Mouse (Mus musculus): ENCODE data around the gene Slc16a11. TPM values are rescaled to one million over a fixed set of nuclear protein-coding genes. Genes with fewer than 3 reads are reported as not detected.
A peak's percentile ranks its signal among the peaks of the same experiment; 100 is the strongest.

Gene Slc16a11
- total RNA-seq, 4 experiments from 2014 or later, result 0.38 to 2.8 (median 0.68) TPM

- no peak for DNase-seq (ENCODE audit: low spot score)
Observed at GRCm38 (mm10) chr11:70225798-70226601, 13.4 kb downstream of the Slc16a11 start.

GRCm38 (mm10) chr11:70226602-70226890 is 14.0 kb downstream of the Slc16a11 start:
- no peak for DNase-seq (ENCODE audit: low spot score)

DNA sequence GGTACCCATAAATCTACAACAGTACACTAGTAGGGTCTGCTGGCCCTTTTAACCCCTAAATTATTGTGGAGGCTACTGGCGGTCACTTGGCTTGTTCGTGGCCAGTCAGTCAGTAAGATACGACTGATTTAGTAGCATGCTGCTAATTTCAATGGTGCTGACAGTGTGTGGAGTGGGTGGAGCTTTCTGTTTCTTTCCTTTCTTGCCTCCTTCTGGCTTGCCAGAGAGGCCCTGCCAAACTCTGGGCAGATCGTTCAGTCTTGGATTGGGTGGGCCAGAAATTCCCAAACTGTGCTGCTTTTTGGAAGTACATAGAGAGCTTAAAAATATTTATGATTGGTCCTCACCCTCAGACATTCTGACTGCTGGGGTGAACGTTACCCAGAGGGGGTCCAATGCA is 14.6 kb downstream of the Slc16a11 start:
- DNase-seq (ENCODE audit: low spot score), result no peak

DNA sequence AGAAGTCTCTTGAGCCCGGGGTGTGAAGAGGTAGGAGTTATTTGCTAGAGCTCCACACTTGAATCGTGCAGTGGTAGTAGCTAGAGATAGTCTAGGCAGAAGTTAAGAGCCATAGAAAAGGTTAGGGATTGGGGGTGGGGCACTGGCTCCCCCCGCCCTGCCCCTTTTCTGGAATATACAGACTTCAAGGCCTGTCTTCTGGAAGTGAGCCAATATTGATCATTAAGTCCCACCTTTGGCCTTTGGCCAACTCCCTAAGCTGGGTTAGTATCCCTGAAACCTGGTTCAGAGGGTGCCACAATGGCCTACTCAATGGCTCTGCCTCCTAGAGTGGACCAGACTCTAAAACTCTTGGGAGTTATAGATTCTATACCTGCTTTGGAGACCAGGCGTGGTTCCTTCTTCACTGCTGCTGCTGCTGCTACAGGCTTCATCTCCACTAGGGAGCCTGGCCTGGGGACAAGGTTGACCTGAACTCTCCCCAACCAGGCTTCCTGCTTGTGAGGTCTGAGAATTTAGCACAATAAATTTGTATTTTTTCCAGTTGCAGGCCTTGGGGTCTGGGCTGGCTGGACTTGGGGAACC is 15.2 kb downstream of the Slc16a11 start:
- DNase-seq (ENCODE audit: low spot score), result no peak

DNA sequence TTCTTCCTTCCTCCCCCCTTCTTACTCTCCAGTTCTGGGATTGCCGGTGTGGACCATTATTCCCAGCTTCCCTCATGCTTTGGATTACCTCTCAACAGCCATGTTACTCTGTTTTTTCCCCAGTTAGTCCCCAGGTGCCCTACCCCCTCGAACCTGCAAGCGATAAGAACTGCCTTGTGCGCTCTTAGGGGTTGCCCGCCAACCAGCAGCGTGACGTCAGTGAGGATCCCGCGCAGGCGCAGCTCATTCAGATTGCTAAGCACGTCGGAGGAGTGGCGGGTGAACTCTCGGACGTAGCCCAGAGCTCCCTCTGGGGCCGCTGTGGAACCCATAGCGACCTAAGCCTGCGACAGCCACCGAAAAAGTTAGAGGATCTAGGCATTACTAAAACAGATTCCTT is 16.3 kb downstream of the Slc16a11 start:
- DNase-seq (ENCODE audit: low spot score), result peak; percentile 87

DNA sequence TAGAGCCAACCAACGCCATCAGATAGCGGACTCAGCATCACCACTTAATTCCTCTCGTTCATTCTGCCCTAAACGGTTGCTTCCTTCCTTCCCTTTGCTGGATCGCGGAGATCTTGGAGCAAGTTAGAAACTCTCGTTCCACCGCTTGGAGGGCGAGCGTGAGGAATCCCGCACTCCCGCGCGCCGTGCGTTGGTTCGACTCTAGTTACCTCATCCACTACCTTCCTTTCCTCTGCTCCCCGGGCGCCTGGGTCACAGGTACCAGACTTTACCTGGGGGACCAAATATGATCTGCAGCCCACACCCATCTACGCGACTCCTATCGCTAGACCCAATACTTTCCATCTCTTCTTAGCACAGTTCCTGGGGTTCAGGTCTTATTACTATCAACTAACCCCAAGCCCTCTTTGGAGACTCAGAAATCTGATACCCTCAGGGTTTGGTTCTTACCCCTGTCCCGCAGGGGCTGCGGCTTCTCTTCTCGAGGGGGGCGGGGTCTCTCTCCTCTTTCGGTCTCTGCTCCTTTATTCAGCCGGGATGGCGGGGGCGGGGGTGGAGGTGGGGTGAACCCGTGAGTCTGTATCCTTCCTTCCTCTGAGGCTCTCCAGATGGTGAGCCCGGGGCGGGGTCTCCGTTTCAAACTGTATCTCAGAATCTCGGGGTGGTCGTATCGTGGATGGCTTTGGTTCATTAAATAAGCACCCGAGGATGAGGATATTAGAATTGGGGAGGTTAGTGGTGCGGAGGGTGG is 16.9 kb downstream of the Slc16a11 start, which contains the start of gene Bcl6b:
Bcl6b (minus strand) TSS at position 539 of the 751 bp plus-strand sequence.
- peak; percentile 65 for DNase-seq (ENCODE audit: low spot score)

GRCm38 (mm10) chr11:70230239-70230727 is 17.7 kb downstream of the Slc16a11 start:
- DNase-seq (ENCODE audit: low spot score), result peak; percentile 90

DNA sequence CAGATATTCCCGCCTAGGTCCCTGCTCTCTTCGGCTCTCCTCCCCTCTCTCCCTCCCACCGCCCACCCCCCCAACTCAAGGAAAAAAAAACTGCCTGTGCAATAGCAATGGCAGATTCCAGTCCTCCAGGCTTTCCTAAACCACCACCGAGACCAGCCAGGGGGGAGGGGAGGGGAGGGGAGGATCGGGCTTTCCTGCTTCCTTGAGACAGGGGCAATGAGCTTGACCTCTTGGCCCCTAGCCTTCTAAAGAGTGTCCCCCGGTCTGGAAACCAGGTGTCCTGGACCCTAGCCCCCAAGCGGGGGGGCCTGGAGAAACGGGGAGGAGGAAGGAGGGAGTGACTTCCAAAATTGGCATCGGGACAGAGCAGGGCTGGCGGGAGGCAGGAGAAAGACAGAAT is 20.0 kb downstream of the Slc16a11 start:
- no peak for DNase-seq (ENCODE audit: low spot score)

DNA sequence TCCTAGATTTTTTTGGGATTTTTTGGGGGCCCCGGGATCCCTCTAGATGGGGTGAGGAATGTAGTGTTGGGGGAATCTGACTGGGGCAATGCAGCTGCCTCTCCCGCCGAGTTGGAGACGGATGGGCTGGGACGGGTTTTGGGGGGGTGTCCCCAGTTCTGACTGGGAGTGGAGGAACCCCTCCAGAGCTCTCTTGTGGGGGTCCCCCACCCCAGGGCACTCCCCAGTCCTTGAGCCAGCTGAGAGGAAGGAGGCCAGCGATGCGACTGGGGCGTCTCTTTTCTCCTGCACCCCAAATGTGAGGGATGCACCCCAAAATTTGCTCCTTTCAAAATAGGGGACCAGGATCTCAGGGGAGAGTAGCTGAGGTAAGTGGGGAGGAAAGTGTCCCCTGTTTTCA is 20.5 kb downstream of the Slc16a11 start:
- no peak for DNase-seq (ENCODE audit: low spot score)

GRCm38 (mm10) chr11:70234037-70234436 is 21.5 kb downstream of the Slc16a11 start:
- no peak for DNase-seq (ENCODE audit: low spot score)

DNA sequence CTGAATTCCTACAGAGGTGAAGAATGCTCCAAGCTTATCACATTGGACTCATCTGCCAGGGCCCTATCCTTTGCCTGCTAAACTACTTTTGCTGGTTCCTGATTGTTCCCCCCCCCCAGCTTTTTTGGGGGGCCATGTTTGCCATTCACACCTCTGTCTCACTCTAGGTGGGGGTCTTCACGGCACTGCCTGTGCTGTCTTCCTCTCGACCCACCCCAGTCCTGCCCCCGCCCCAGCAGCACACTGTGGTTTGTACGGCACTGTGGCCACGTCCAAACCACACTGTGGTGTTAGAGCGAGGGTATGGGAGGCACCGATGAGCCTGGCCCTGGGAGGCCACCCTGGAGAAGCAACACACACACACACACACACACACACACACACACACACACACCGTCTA is 21.9 kb downstream of the Slc16a11 start:
- no peak for DNase-seq (ENCODE audit: low spot score)

DNA sequence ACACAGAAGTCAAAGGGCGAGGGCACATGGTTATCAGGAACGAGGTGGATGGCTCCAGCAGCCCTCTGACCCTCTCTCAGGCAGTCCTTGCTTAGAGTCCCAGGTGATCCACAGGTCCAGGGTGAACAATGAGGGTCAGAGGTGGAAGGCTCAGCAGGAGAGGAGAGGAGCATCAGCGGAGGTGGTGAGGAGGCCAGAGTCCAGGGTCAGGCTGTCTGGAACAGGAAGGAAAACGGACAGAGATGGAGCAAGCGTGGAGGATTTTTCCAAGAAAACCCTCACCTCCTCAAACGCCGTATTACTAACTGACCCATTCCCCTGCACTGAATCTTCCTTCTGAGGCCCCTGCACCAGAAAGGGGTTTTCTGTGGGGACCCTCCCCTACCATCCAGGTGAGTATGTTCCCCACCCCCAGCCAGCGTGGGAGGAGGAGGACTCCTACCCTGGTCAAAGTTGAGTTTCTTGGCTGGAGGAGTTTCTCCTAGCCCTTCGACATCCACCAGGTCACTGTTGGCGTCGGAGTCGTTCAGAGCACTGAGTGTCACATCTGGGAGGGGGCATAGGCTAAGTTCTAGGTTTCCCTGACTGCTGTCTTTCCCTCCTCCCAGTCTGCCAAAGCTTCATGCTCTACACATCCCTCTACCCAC is 22.8 kb downstream of the Slc16a11 start:
- no peak for DNase-seq (ENCODE audit: low spot score)

DNA sequence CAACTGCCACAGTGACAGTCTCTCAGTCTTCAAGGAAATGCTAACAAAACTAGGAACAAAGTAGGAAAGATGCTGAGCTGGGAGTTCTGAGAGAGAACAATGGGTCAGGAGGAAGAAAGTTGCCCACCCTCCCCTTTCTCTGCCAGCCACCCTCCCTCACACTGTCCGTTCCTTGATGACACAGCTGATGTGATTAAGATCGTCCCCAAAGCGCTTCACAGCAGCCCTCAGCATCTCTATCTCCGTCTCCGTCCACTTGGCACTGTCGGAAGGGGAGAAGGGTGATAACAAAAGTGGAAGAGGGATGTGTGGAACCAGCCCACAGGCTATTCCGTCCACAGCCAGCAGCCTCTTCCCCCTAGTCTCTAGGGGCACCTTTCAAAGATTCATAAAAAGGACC is 24.2 kb downstream of the Slc16a11 start:
- no peak for DNase-seq (ENCODE audit: low spot score)

GRCm38 (mm10) chr11:70237457-70238167 is 25.1 kb downstream of the Slc16a11 start, which contains the start of gene 0610010K14Rik:
TSS of gene 0610010K14Rik (minus strand) at chr11:70237914.
- DNase-seq (ENCODE audit: low spot score), result peak; percentile 97

DNA sequence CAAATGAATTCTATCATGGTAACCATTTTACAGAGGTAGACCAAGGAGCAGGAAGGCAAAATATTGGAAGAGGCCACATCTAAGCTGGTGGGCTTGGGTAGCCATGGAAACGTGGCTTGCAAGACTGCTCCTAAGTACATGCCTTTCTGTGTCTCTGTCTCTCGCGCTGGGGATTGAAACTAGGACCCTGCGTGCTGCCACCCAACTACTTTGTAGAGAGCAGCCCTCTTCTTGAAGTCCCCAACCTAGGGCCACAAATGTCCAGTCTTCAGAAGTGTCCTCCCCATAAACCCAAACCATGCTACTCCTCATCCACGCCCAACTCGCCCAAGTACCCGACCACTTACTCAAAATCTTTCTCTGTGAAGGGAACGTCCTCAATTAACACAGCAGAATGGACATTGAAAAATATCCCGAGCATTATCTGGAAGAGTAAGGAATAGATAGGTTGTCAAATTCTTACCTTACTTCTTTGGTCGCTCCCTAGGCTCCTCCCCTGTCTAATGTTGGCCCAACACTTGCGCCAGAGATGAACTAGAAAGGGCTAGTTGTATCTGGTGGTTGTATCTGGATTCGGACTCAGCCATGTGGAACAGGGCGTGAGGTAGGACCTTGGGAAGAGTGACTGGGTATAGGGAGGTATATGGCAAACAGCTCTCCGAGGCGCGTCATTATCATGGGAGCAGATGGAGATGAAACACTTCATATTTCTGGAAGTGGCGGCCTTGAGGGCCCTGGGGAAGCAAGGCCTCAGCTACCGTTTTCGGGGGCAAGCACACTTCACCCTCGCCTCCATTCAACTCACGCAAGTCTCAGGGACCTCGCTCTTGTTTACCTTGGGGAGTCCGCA is 26.3 kb downstream of the Slc16a11 start:
- DNase-seq (ENCODE audit: low spot score), result no peak

- peak; percentile 89 for DNase-seq (ENCODE audit: low spot score)
Observed at GRCm38 (mm10) chr11:70239541-70240279, 27.2 kb downstream of the Slc16a11 start, which contains the start of the genes Gm21988 and Rnasek. TSS of gene Gm21988 (minus strand) at chr11:70239830. TSS of gene Rnasek (minus strand) at chr11:70239842.

GRCm38 (mm10) chr11:70242591-70242990 is 30.0 kb downstream of the Slc16a11 start:
- DNase-seq (ENCODE audit: low spot score), result no peak

GRCm38 (mm10) chr11:70247136-70247845 is 34.7 kb downstream of the Slc16a11 start:
- peak; percentile 77 for DNase-seq (ENCODE audit: low spot score)

DNA sequence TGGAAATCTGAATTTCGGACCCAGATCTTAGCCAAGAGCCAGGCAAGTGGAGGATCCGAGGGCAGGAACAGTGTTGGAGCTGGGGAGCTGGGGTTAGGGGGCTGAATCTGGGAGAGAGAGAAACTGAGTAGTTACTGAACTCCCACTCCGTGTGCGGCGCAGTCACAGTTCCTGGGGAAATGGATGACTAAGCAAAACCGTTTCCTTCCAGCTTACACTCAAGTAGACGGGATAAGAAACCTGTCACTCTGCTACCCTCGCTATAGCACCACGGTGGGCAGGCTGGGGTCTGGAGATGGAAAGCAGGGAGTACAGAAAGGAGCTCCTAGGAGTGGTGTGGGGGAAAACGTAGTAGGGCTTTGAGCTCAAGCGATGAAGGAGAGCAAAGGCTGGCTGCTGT is 37.6 kb downstream of the Slc16a11 start:
- DNase-seq (ENCODE audit: low spot score), result no peak

All from heart, adult 8-10 months (tissue).